Mouse (Mus musculus) lung, postnatal 0 days (tissue): ENCODE results near the gene Slc7a5.

Experiments used
- CTCF ChIP-seq: IDR thresholded peaks from 2 replicates; pipeline ENCODE4 v1.5.1; 2016; ENCODE audit warnings: antibody characterized with exemption, mild to moderate bottlenecking
- EP300 ChIP-seq: IDR thresholded peaks from 2 replicates; pipeline ENCODE4 v1.6.1; 2016; ENCODE audit warnings: antibody characterized with exemption, mild to moderate bottlenecking, control low read depth

DNA sequence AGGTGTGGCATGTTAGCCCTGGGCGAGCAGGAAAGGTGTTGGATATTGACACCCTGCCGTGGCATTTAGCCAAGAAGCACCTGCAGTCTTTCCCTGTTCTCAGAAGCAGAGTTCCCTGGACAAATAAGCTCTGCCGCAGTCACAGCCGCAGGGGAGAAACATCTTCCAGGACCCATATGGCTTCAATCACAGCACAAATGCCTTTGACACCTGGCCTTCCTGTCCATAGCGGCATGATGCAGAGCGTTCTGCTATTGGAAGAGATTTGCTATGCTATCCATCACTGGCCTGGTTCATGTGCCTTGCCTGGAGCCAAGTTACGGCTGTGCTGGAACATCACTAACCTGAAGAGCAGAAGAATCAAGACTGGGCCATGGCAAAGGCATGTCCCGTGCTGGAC lies 42.1 kb downstream of the Slc7a5 start:
- TF ChIP-seq CTCF (no peak), EP300 (no peak)
